Mouse (Mus musculus): ENCODE results near the gene Snrpb2. TPM values are rescaled to one million over a fixed set of nuclear protein-coding genes. Genes with fewer than 3 reads are reported as not detected.

Gene Snrpb2
- polyA plus RNA-seq, 2 experiments, result 17.1 to 40.2 TPM

DNA sequence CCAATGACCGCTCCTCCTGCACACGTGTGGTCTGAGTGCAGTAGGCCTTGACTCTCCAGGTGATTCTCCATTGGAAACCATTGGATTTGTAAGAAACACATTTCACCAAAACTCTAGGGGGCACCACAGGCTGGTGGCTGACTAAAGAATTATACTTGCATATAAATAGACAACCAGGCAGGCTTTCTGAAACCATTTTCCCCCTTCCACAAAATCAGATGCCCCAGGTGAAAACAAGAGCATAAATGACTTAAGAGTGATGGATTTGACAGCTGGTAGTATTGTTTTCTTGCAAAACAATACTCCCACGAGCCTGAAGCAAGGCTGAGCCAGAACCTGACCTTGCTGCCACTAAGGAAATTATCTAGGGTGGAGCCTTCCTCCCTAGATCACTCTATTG is 54.6 kb downstream of the Snrpb2 start:
- no peak overlapping the region for H3K4me3 ChIP-seq (ENCODE audit: insufficient read depth in 1 of 2, low read depth in 2 of 2, low read length in 2 of 2)
- no peaks in the 10 kb centered on the region for H3K27me3 ChIP-seq (ENCODE audit: control insufficient read depth, insufficient read depth, low read length)

DNA sequence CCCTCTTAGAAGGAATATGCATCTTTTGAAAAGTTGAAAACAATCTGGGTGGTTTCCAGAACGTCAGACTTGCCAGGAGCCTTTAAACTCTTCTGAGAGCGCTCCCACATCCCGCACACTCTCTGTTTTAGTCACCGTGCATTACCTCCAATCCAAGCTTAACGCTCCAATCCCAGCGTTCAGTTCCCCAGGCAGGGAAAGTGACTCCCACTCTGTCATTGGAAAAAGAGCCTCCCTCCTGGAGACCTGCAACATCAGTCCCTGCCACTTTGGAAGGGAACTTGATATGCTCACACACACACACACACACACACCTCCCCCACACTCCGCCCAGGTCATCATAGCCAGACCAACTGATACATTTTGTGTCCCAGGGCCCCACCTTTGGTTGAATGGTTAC is 55.4 kb downstream of the Snrpb2 start:
- Histone ChIP-seq H3K36me3 (replicated peaks; ENCODE audit: control insufficient read depth, insufficient read depth, low read depth) (no peaks in the 10 kb centered on the region), H3K9ac (replicated peaks) (no peak overlapping the region), H3K27ac (no peak overlapping the region), H3K4me1 (replicated peaks; ENCODE audit: control insufficient read depth in 2 of 2, insufficient read depth in 2 of 2, low read length in 1 of 2) (no peaks in the 10 kb centered on the region), H3K9me3 (ENCODE audit: control insufficient read depth, low read length) (no peaks in the 10 kb centered on the region), H3K4me2 (ENCODE audit: low read depth) (no peak overlapping the region), H3K4me3 (ENCODE audit: insufficient read depth in 1 of 2, low read depth in 2 of 2, low read length in 2 of 2) (no peak overlapping the region), H3K27me3 (ENCODE audit: control insufficient read depth, insufficient read depth, low read length) (no peaks in the 10 kb centered on the region)
- no peak for DNase-seq (ENCODE audit: low read depth in 3 of 3, low spot score in 3 of 3)
- ATAC-seq (ENCODE audit: insufficient read depth), result no peak
- WGBS (ENCODE audit: insufficient replicate concordance), result 62% methylated on average over 7 of the region's 7 CpGs
- TF ChIP-seq CTCF (IDR thresholded peaks at IDR 0.05; ENCODE audit: low read depth) (no peak), EP300 (IDR thresholded peaks at IDR 0.05; ENCODE audit: low read depth) (no peak)

More for the DNA sequence above, 54.6 kb downstream of the Snrpb2 start:
- no peak for TF ChIP-seq CTCF (IDR thresholded peaks at IDR 0.05; ENCODE audit: low read depth)
- no peak for TF ChIP-seq EP300 (IDR thresholded peaks at IDR 0.05; ENCODE audit: low read depth)
- DNase-seq (ENCODE audit: low read depth in 3 of 3, low spot score in 3 of 3) (no peak), ATAC-seq (ENCODE audit: insufficient read depth) (no peak)
- no peak overlapping the region for H3K4me2 ChIP-seq (ENCODE audit: low read depth)
- no peak overlapping the region for H3K27ac ChIP-seq
- H3K9ac ChIP-seq (replicated peaks), result no peak overlapping the region
- 41% methylated on average over 3 of the region's 3 CpGs for WGBS (ENCODE audit: insufficient replicate concordance)
- no peaks in the 10 kb centered on the region for H3K36me3 ChIP-seq (replicated peaks; ENCODE audit: control insufficient read depth, insufficient read depth, low read depth)
- H3K4me1 ChIP-seq (replicated peaks; ENCODE audit: control insufficient read depth in 2 of 2, insufficient read depth in 2 of 2, low read length in 1 of 2), result no peaks in the 10 kb centered on the region
- H3K9me3 ChIP-seq (ENCODE audit: control insufficient read depth, low read length), result no peaks in the 10 kb centered on the region

Other genes with a start within 250 kb of the Snrpb2 start
- 2.2 and 2.5 TPM in 2 replicates for gene Kif16b, start 161.5 kb upstream of the Snrpb2 start, polyA plus RNA-seq (2012; rRNA removed)
- gene Kif16b, start 161.5 kb upstream of the Snrpb2 start, polyA plus RNA-seq (2014; fragmentation: Nextera tagmentation; extraction: Ambion mirVana), result 2.2 and 3.2 TPM in 2 replicates
- gene Otor, start 15.4 kb downstream of the Snrpb2 start, polyA plus RNA-seq (2012; rRNA removed), result not detected in 2 replicates
- 0.14 TPM in 1 of 2 replicates, not detected in the other for gene Otor, start 15.4 kb downstream of the Snrpb2 start, polyA plus RNA-seq (2014; fragmentation: Nextera tagmentation; extraction: Ambion mirVana)

Measured in liver, embryonic 14.5 days (tissue).